Mouse (Mus musculus): ENCODE measurements around the gene Trim56. TPM values are rescaled to one million over a fixed set of nuclear protein-coding genes. Genes with fewer than 3 reads are reported as not detected.

Trim56 gene
- polyA plus RNA-seq (2014; fragmentation: Illumina TruSeq; extraction: RNeasy Lipid Tissue Mini Kit (QIAGEN cat#74804); ENCODE audit: low read depth, low replicate concordance), result 1.0 TPM

GRCm38 (mm10) chr5:137115866-137116847 is at the start of gene Trim56:
TSS of gene Trim56 (minus strand) at chr5:137116209.

GRCm38 (mm10) chr5:137149272-137149882 is 33.4 kb upstream of the Trim56 start, which contains the start of gene Muc3:
TSS of gene Muc3 (minus strand) at chr5:137149322.

DNA sequence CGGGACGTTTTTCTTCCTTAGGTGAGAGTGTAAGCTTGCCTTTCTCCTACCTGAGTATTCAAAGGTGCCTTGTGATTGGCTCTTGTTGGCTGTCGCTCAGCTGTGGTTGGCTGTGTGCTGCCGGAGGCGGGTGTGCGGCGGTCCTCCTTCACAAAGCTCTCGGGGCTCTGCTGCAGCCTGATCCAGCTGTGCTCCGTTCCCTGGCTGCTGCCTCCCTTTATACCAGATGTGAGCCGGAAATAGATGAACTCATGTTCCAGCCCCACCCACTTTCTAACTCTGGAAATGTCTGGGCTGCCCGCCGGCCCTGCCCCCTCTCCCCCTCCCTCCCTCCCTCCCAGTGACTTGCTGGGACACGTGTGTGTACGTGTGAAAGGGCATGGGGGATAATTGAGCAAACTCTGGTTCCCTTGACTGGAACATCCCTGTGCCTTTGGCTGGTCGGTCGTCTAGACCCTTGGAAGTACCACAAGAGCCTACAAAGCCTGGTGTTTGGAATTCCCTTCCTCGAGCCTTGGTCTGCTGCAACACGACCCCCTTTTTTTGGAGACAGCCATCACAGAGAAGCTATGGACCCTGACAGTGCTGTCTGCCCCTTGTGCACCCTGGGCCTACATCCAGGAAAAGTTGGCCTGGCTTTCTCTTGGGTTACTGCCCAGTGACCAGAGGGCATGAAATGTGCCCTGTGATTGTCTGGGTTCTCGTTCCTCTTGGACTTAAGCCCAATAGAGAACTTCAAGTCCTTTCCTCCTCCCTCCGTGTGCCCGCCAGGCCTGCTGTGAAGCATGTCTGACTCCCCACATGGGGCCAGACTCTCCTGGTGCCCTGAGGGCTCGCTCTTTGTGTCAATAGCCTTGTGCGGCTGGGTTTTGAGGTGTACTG is 43.7 kb downstream of the Trim56 start, which contains the start of gene Serpine1:
Gene Serpine1, minus strand, starts transcription at position 190 of the 882 bp plus-strand sequence.

Other genes starting within 250 kb of the Trim56 start
- 1.3 TPM for gene Col26a1, start 233.0 kb downstream of the Trim56 start, polyA plus RNA-seq (2014; fragmentation: Illumina TruSeq; extraction: RNeasy Lipid Tissue Mini Kit (QIAGEN cat#74804); ENCODE audit: low read depth, low replicate concordance)
- 51.1 TPM for gene Ift22, start 208.1 kb downstream of the Trim56 start, polyA plus RNA-seq (2014; fragmentation: Illumina TruSeq; extraction: RNeasy Lipid Tissue Mini Kit (QIAGEN cat#74804); ENCODE audit: low read depth, low replicate concordance)
- gene Fis1, start 162.9 kb downstream of the Trim56 start, polyA plus RNA-seq (2014; fragmentation: Illumina TruSeq; extraction: RNeasy Lipid Tissue Mini Kit (QIAGEN cat#74804); ENCODE audit: low read depth, low replicate concordance), result 5.4 TPM
- not detected for gene Cldn15, start 149.6 kb downstream of the Trim56 start, polyA plus RNA-seq (2014; fragmentation: Illumina TruSeq; extraction: RNeasy Lipid Tissue Mini Kit (QIAGEN cat#74804); ENCODE audit: low read depth, low replicate concordance)
- 1.0 TPM for gene Plod3, start 129.2 kb downstream of the Trim56 start, polyA plus RNA-seq (2014; fragmentation: Illumina TruSeq; extraction: RNeasy Lipid Tissue Mini Kit (QIAGEN cat#74804); ENCODE audit: low read depth, low replicate concordance)
- gene Znhit1, start 128.2 kb downstream of the Trim56 start, polyA plus RNA-seq (2014; fragmentation: Illumina TruSeq; extraction: RNeasy Lipid Tissue Mini Kit (QIAGEN cat#74804); ENCODE audit: low read depth, low replicate concordance), result 26.3 TPM
- gene Vgf, start 89.8 kb downstream of the Trim56 start, polyA plus RNA-seq (2014; fragmentation: Illumina TruSeq; extraction: RNeasy Lipid Tissue Mini Kit (QIAGEN cat#74804); ENCODE audit: low read depth, low replicate concordance), result not detected
- 7.2 TPM for gene Ap1s1, start 70.1 kb downstream of the Trim56 start, polyA plus RNA-seq (2014; fragmentation: Illumina TruSeq; extraction: RNeasy Lipid Tissue Mini Kit (QIAGEN cat#74804); ENCODE audit: low read depth, low replicate concordance)
- 0.67 TPM for gene Serpine1, start 43.9 kb downstream of the Trim56 start, polyA plus RNA-seq (2014; fragmentation: Illumina TruSeq; extraction: RNeasy Lipid Tissue Mini Kit (QIAGEN cat#74804); ENCODE audit: low read depth, low replicate concordance)
- gene Muc3, start 33.1 kb upstream of the Trim56 start, polyA plus RNA-seq (2014; fragmentation: Illumina TruSeq; extraction: RNeasy Lipid Tissue Mini Kit (QIAGEN cat#74804); ENCODE audit: low read depth, low replicate concordance), result 28.7 TPM
- gene Muc3a, start 96.2 kb upstream of the Trim56 start, polyA plus RNA-seq (2014; fragmentation: Illumina TruSeq; extraction: RNeasy Lipid Tissue Mini Kit (QIAGEN cat#74804); ENCODE audit: low read depth, low replicate concordance), result 0.32 TPM
- gene Ache, start 171.3 kb upstream of the Trim56 start, polyA plus RNA-seq (2014; fragmentation: Illumina TruSeq; extraction: RNeasy Lipid Tissue Mini Kit (QIAGEN cat#74804); ENCODE audit: low read depth, low replicate concordance), result not detected
- 0.35 TPM for gene Ufsp1, start 178.4 kb upstream of the Trim56 start, polyA plus RNA-seq (2014; fragmentation: Illumina TruSeq; extraction: RNeasy Lipid Tissue Mini Kit (QIAGEN cat#74804); ENCODE audit: low read depth, low replicate concordance)
- gene Srrt, start 191.5 kb upstream of the Trim56 start, polyA plus RNA-seq (2014; fragmentation: Illumina TruSeq; extraction: RNeasy Lipid Tissue Mini Kit (QIAGEN cat#74804); ENCODE audit: low read depth, low replicate concordance), result 56.1 TPM
- not detected for gene Trip6, start 198.2 kb upstream of the Trim56 start, polyA plus RNA-seq (2014; fragmentation: Illumina TruSeq; extraction: RNeasy Lipid Tissue Mini Kit (QIAGEN cat#74804); ENCODE audit: low read depth, low replicate concordance)
- 0.28 TPM for gene Slc12a9, start 217.4 kb upstream of the Trim56 start, polyA plus RNA-seq (2014; fragmentation: Illumina TruSeq; extraction: RNeasy Lipid Tissue Mini Kit (QIAGEN cat#74804); ENCODE audit: low read depth, low replicate concordance)
- 0.32 TPM for gene Ephb4, start 233.9 kb upstream of the Trim56 start, polyA plus RNA-seq (2014; fragmentation: Illumina TruSeq; extraction: RNeasy Lipid Tissue Mini Kit (QIAGEN cat#74804); ENCODE audit: low read depth, low replicate concordance)

Data from testis, adult 10 weeks (tissue).